Mouse (Mus musculus) megakaryocyte, embryonic 14.5 days (primary cell): ENCODE results near the gene Ripor2. TPM values are rescaled to one million over a fixed set of nuclear protein-coding genes. Genes with fewer than 3 reads are reported as not detected.

ENCODE experiments used
- H3K27me3 ChIP-seq: replicated peaks from 2 replicates; pipeline ENCODE3; 2012; ENCODE audit warnings: inconsistent platforms
- H3K36me3 ChIP-seq: replicated peaks from 2 replicates; pipeline ENCODE3; 2012; ENCODE audit warnings: low read length, inconsistent platforms, mixed read lengths
- H3K4me1 ChIP-seq: 2 replicates; pipeline ENCODE4 v1.6.1; 2012; ENCODE audit warnings: inconsistent platforms
- H3K4me3 ChIP-seq: replicated peaks from 2 replicates; pipeline ENCODE3; 2012; ENCODE audit warnings: moderate library complexity, mild to moderate bottlenecking, inconsistent platforms
- H3K9me3 ChIP-seq: 2 replicates; pipeline ENCODE4 v1.6.1; 2012; ENCODE audit warnings: inconsistent platforms
- FLI1 ChIP-seq: IDR thresholded peaks from 2 replicates; pipeline ENCODE4 v1.6.1; 2012; ENCODE audit warnings: low read length, inconsistent platforms, mixed read lengths
- GATA1 ChIP-seq: IDR thresholded peaks from 3 replicates; pipeline ENCODE4 v1.6.1; 2012; ENCODE audit warnings: mixed read lengths, low read length, inconsistent platforms, borderline replicate concordance
- polyA plus RNA-seq: library from polyadenylated mRNA; stranded (reverse); fragments of >175 nt; gene quantifications from 2 replicates; pipeline ENCODE4 v1.2.3, GENCODE M21; 2012; ENCODE audit warnings: low replicate concordance; ENCODE audit not compliant: insufficient read depth

Ripor2 gene
- polyA plus RNA-seq, 1 experiment, result 12.6 TPM

DNA sequence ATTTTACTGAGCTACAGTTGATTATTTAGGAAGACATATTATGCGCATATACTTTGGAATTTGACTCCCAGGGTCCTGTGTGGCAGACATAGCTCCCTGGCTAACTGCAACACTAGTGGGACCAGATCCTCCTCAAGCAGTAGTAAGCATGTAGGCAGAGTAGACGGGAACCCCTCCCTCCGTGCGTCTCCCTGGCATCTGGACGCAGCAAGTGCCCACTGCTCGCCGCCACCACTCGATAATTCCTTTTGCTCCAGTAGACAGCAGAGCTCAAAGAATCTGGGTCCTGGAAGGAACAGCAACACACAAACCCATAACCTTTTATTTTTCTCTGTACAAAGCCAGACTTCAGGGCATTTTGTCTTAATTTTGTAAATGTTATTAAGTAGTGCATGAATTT is 17.3 kb upstream of the Ripor2 start:
- Histone ChIP-seq H3K4me1 (peaks cover 100% of the 10 kb centered on the region), H3K4me3 (peak overlapping the region; percentile 67)
- TF ChIP-seq GATA1, result no peak
- TF ChIP-seq FLI1, result no peak

DNA sequence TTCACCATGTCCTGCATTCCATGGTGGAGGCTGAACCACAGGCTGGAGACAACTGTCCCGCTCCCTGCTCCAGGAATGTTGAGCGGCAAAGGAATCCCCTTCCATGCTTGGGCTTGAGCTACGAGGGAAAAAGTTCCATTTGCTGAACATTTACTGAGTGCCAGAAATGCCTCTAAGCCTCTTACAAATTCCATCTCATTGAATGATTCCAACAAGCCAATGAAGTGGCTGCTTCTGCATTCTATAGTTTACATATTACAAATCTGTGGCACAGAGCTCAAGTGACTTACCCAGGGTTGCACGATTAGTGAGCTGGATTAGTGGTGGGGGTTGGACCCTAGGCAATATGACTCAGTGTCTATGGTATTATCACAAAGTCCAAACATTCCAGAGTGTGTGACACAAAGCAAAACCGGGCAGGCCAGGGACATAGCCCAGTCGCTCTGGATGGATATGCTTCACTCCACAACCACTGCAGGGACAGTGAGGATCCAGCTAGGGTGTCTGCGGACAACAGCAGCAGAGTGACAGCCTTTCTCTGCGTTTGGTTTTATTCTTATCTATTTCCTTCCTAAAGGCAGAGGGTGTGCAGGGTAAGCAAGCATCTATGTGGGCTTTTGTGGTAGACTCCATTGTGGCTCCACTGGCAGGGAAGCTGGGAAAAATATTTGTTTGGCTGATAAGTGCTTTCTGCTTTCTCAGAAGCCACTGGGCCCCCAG is 16.6 kb upstream of the Ripor2 start:
- H3K36me3 ChIP-seq, result peaks cover 90% of the 10 kb centered on the region
- H3K27me3 ChIP-seq, result no peaks in the 10 kb centered on the region

More for the DNA sequence above, 17.3 kb upstream of the Ripor2 start:
- no peaks in the 10 kb centered on the region for H3K9me3 ChIP-seq
- H3K36me3 ChIP-seq, result peaks cover 90% of the 10 kb centered on the region
- no peaks in the 10 kb centered on the region for H3K27me3 ChIP-seq

GRCm38 (mm10) chr13:24565950-24566320 is 16.1 kb upstream of the Ripor2 start:
- no peak for TF ChIP-seq FLI1
- TF ChIP-seq GATA1, result no peak
- peak overlapping the region; percentile 74 for H3K4me3 ChIP-seq
- H3K9me3 ChIP-seq, result no peaks in the 10 kb centered on the region
- no peaks in the 10 kb centered on the region for H3K27me3 ChIP-seq
- H3K4me1 ChIP-seq, result peaks cover 99% of the 10 kb centered on the region
- peaks cover 86% of the 10 kb centered on the region for H3K36me3 ChIP-seq

More for the DNA sequence above, 16.6 kb upstream of the Ripor2 start:
- Histone ChIP-seq H3K4me3 (peak overlapping the region; percentile 74), H3K9me3 (no peaks in the 10 kb centered on the region), H3K4me1 (peaks cover 100% of the 10 kb centered on the region)
- TF ChIP-seq GATA1 (peak; percentile 15; the same call in 1 of the 3 replicates), FLI1 (no peak)

DNA sequence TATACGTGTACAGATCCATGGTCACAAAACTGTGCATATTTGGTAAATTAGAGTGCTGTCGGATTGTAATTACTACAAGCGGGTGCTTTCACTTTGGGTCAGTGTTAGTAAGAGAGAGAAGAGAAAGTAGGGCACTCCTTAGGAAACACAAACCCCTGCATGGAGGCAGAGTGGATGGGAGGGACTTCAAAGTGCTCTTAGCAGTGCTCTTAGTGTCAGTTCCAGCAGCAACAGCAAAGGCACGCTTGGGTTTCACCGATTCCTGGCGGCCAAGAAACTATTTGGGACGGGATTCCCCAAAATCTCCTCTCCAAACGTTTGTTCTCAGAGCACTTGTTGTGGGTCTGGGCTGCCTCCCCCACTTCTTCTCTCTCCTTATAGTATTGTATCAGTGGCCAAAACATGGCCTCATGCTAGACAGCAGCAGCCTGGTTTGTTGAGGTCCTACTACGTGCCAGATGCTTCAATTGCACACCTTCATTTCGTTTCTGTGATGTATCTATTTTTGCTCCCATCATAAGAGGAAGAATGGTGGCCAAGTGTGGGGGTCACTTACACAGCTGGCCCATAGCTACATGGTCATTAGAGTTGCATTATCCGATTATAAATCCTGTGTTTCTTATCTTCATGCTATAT is 14.7 kb upstream of the Ripor2 start:
- Histone ChIP-seq H3K4me1 (peaks cover 98% of the 10 kb centered on the region), H3K36me3 (peaks cover 85% of the 10 kb centered on the region), H3K4me3 (no peak overlapping the region), H3K9me3 (no peaks in the 10 kb centered on the region), H3K27me3 (no peaks in the 10 kb centered on the region)
- TF ChIP-seq FLI1 (no peak), GATA1 (no peak)

GRCm38 (mm10) chr13:24569066-24569465 is 12.9 kb upstream of the Ripor2 start:
- Histone ChIP-seq H3K4me1 (peaks cover 98% of the 10 kb centered on the region), H3K9me3 (no peaks in the 10 kb centered on the region), H3K27me3 (no peaks in the 10 kb centered on the region), H3K4me3 (no peak overlapping the region), H3K36me3 (peaks cover 85% of the 10 kb centered on the region)
- TF ChIP-seq GATA1, result no peak
- TF ChIP-seq FLI1, result no peak

DNA sequence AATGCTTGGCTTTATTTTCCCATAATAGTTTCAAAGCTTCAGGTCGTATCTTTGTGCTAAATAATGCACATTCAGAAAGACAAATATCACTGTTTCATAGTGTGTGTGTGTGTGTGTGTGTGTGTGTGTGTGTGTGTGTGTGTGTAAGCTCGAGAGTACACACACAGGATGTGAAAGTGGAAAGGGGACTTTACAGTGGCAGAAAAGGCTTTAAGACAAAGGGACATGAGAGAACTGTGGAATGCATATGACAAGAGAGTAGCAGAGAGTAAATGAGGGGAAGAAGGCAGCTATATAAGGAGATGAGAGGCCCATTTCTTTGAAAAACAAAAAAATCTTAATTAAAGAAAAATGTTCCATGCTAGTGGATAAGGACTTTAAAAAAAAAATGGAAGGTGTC is 11.3 kb upstream of the Ripor2 start:
- H3K36me3 ChIP-seq, result peaks cover 89% of the 10 kb centered on the region
- H3K4me3 ChIP-seq, result no peak overlapping the region
- no peaks in the 10 kb centered on the region for H3K27me3 ChIP-seq
- H3K4me1 ChIP-seq, result peaks cover 98% of the 10 kb centered on the region
- TF ChIP-seq GATA1 (no peak), FLI1 (no peak)
- no peaks in the 10 kb centered on the region for H3K9me3 ChIP-seq

- H3K4me3 ChIP-seq, result no peak overlapping the region
- no peaks in the 10 kb centered on the region for H3K9me3 ChIP-seq
- TF ChIP-seq GATA1 (no peak), FLI1 (no peak)
- H3K36me3 ChIP-seq, result peaks cover 92% of the 10 kb centered on the region
- H3K4me1 ChIP-seq, result peaks cover 98% of the 10 kb centered on the region
- H3K27me3 ChIP-seq, result no peaks in the 10 kb centered on the region
Measured at GRCm38 (mm10) chr13:24571906-24572305, 10.1 kb upstream of the Ripor2 start.

DNA sequence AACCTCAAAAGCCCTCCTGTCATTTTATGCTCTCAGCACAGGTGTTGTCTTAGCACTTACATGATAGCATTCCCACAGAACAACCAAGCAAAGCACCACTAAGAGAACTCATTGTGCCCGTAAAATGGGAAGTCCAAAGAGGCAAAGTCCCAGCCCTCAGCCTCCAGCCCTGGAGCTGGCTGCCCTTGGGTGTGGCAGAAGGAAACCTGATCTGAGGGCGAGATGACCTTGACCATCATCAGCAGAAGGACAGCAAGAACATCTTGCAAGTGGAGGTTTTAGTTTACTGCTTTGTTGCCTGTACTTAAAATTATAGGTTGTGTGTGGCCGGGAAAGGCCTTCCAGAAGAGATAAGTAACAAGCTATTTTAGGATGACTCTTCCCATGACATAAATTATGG is 6.9 kb upstream of the Ripor2 start:
- Histone ChIP-seq H3K36me3 (peaks cover 82% of the 10 kb centered on the region), H3K27me3 (no peaks in the 10 kb centered on the region), H3K9me3 (no peaks in the 10 kb centered on the region), H3K4me1 (peaks cover 83% of the 10 kb centered on the region), H3K4me3 (peak overlapping the region; percentile 77)
- TF ChIP-seq FLI1, result no peak
- no peak for TF ChIP-seq GATA1

GRCm38 (mm10) chr13:24576338-24577119 is 5.5 kb upstream of the Ripor2 start:
- TF ChIP-seq GATA1 (no peak), FLI1 (no peak)
- no peaks in the 10 kb centered on the region for H3K9me3 ChIP-seq
- H3K4me3 ChIP-seq, result peak overlapping the region; percentile 50
- H3K36me3 ChIP-seq, result peaks cover 87% of the 10 kb centered on the region
- peaks cover 80% of the 10 kb centered on the region for H3K4me1 ChIP-seq
- no peaks in the 10 kb centered on the region for H3K27me3 ChIP-seq

DNA sequence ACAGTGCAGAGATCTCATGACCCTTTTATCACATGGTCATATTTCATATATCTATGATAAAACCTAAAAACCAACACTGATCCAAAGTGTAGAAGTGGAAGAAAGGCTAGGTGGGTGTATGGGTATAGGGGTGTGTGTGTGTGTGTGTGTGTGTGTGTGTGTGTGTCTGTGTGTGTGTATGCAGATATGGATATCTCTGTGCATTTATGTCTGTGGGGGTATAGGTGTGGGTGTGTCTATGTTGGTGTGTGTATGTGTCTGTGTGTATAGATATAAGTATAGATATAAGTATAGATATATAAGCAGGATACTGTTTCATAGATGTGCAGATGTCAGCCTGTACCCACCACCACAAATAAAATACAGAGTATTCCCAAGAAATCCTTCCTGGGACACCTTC is 3.7 kb upstream of the Ripor2 start:
- Histone ChIP-seq H3K9me3 (no peaks in the 10 kb centered on the region), H3K36me3 (peaks cover 87% of the 10 kb centered on the region), H3K27me3 (no peaks in the 10 kb centered on the region), H3K4me1 (peaks cover 77% of the 10 kb centered on the region), H3K4me3 (no peak overlapping the region)
- TF ChIP-seq GATA1, result no peak
- no peak for TF ChIP-seq FLI1
